Mouse (Mus musculus): ENCODE measurements around the gene Magix. TPM values are rescaled to one million over a fixed set of nuclear protein-coding genes. Genes with fewer than 3 reads are reported as not detected.

Gene Magix
- polyA plus RNA-seq, 1 experiment from 2014 or later: 0.45 TPM

- Histone ChIP-seq H3K36me3 (ENCODE audit: control insufficient read depth, insufficient read depth, low read length) (no peaks in the 10 kb centered on the region), H3K9me3 (ENCODE audit: control insufficient read depth, low read length) (no peaks in the 10 kb centered on the region), H3K4me2 (ENCODE audit: low read depth, low read length) (no peak overlapping the region), H3K27ac (ENCODE audit: low read length) (no peak overlapping the region), H3K4me1 (replicated peaks; ENCODE audit: control insufficient read depth, insufficient read depth, low read length) (no peaks in the 10 kb centered on the region), H3K9ac (ENCODE audit: low read length) (no peak overlapping the region), H3K27me3 (ENCODE audit: control insufficient read depth, insufficient read depth, low read depth, low read length) (no peaks in the 10 kb centered on the region), H3K4me3 (ENCODE audit: low read length) (no peak overlapping the region)
- 8% methylated on average over 5 of the region's 5 CpGs for WGBS
- ATAC-seq (ENCODE audit: low read depth): no peak
Observed at GRCm38 (mm10) chrX:7645349-7645748, 35.7 kb downstream of the Magix start.

- peaks cover 3% of the 10 kb centered on the region; the same call in 1 of the 2 replicates for H3K27me3 ChIP-seq (ENCODE audit: control insufficient read depth, insufficient read depth, low read depth, low read length)
- no peaks in the 10 kb centered on the region for H3K36me3 ChIP-seq (ENCODE audit: control insufficient read depth, insufficient read depth, low read length)
- no peak overlapping the region for H3K4me2 ChIP-seq (ENCODE audit: low read depth, low read length)
- no peak for ATAC-seq (ENCODE audit: low read depth)
- H3K27ac ChIP-seq (ENCODE audit: low read length): no peak overlapping the region
- H3K4me3 ChIP-seq (ENCODE audit: low read length): no peak overlapping the region
- H3K9ac ChIP-seq (ENCODE audit: low read length): no peak overlapping the region
- H3K4me1 ChIP-seq (replicated peaks; ENCODE audit: control insufficient read depth, insufficient read depth, low read length): no peaks in the 10 kb centered on the region
- WGBS: 25% methylated on average over 12 of the region's 12 CpGs
- H3K9me3 ChIP-seq (ENCODE audit: control insufficient read depth, low read length): no peaks in the 10 kb centered on the region
Observed at GRCm38 (mm10) chrX:7640785-7641184, 40.3 kb downstream of the Magix start.

- Histone ChIP-seq H3K27me3 (ENCODE audit: control insufficient read depth, insufficient read depth, low read depth, low read length) (peaks cover 3% of the 10 kb centered on the region; the same call in 1 of the 2 replicates), H3K4me1 (replicated peaks; ENCODE audit: control insufficient read depth, insufficient read depth, low read length) (no peaks in the 10 kb centered on the region), H3K9ac (ENCODE audit: low read length) (no peak overlapping the region), H3K36me3 (ENCODE audit: control insufficient read depth, insufficient read depth, low read length) (no peaks in the 10 kb centered on the region), H3K4me2 (ENCODE audit: low read depth, low read length) (no peak overlapping the region), H3K4me3 (ENCODE audit: low read length) (no peak overlapping the region), H3K27ac (ENCODE audit: low read length) (no peak overlapping the region), H3K9me3 (ENCODE audit: control insufficient read depth, low read length) (no peaks in the 10 kb centered on the region)
- no peak for ATAC-seq (ENCODE audit: low read depth)
- WGBS: 17% methylated on average over 13 of the region's 13 CpGs
Observed at GRCm38 (mm10) chrX:7639536-7640325, 41.3 kb downstream of the Magix start.

GRCm38 (mm10) chrX:7638401-7639091, 42.5 kb downstream of the Magix start, which contains the start of gene Syp:
Gene Syp (plus strand): TSS chrX:7638471.
- H3K9ac ChIP-seq (ENCODE audit: low read length): peak within 1 kb of the TSS; percentile 28
- peak within 1 kb of the TSS; percentile 53 for H3K4me2 ChIP-seq (ENCODE audit: low read depth, low read length)
- no peaks in the 10 kb centered on the region for H3K36me3 ChIP-seq (ENCODE audit: control insufficient read depth, insufficient read depth, low read length)
- 12% methylated on average over 42 of the region's 42 CpGs for WGBS
- H3K4me3 ChIP-seq (ENCODE audit: low read length): peak within 1 kb of the TSS; percentile 36
- H3K27me3 ChIP-seq (ENCODE audit: control insufficient read depth, insufficient read depth, low read depth, low read length): peaks cover 3% of the 10 kb centered on the region; the same call in 1 of the 2 replicates
- no peaks in the 10 kb centered on the region for H3K9me3 ChIP-seq (ENCODE audit: control insufficient read depth, low read length)
- H3K27ac ChIP-seq (ENCODE audit: low read length): no peak within 1 kb of the TSS
- H3K4me1 ChIP-seq (replicated peaks; ENCODE audit: control insufficient read depth, insufficient read depth, low read length): no peaks in the 10 kb centered on the region
- peak; percentile 88 for ATAC-seq (ENCODE audit: low read depth)

- 42% methylated on average over 3 of the region's 3 CpGs for WGBS
- Histone ChIP-seq H3K27me3 (ENCODE audit: control insufficient read depth, insufficient read depth, low read depth, low read length) (peaks cover 3% of the 10 kb centered on the region; the same call in 1 of the 2 replicates), H3K4me2 (ENCODE audit: low read depth, low read length) (no peak overlapping the region), H3K4me1 (replicated peaks; ENCODE audit: control insufficient read depth, insufficient read depth, low read length) (no peaks in the 10 kb centered on the region), H3K4me3 (ENCODE audit: low read length) (no peak overlapping the region), H3K36me3 (ENCODE audit: control insufficient read depth, insufficient read depth, low read length) (no peaks in the 10 kb centered on the region), H3K9ac (ENCODE audit: low read length) (no peak overlapping the region), H3K27ac (ENCODE audit: low read length) (no peak overlapping the region), H3K9me3 (ENCODE audit: control insufficient read depth, low read length) (no peaks in the 10 kb centered on the region)
- ATAC-seq (ENCODE audit: low read depth): no peak
Observed at GRCm38 (mm10) chrX:7635101-7635500, 46.0 kb downstream of the Magix start.

- no peak overlapping the region for H3K9ac ChIP-seq (ENCODE audit: low read length)
- no peaks in the 10 kb centered on the region for H3K27me3 ChIP-seq (ENCODE audit: control insufficient read depth, insufficient read depth, low read depth, low read length)
- H3K36me3 ChIP-seq (ENCODE audit: control insufficient read depth, insufficient read depth, low read length): no peaks in the 10 kb centered on the region
- H3K4me1 ChIP-seq (replicated peaks; ENCODE audit: control insufficient read depth, insufficient read depth, low read length): no peaks in the 10 kb centered on the region
- H3K27ac ChIP-seq (ENCODE audit: low read length): no peak overlapping the region
- H3K4me3 ChIP-seq (ENCODE audit: low read length): no peak overlapping the region
- H3K9me3 ChIP-seq (ENCODE audit: control insufficient read depth, low read length): no peaks in the 10 kb centered on the region
- H3K4me2 ChIP-seq (ENCODE audit: low read depth, low read length): no peak overlapping the region
- no peak for ATAC-seq (ENCODE audit: low read depth)
- WGBS: 82% methylated on average over 6 of the region's 6 CpGs
Observed at GRCm38 (mm10) chrX:7632560-7632959, 48.5 kb downstream of the Magix start.

Other genes starting within 250 kb of the Magix start
- gene Foxp3, start 107.6 kb downstream of the Magix start, polyA plus RNA-seq (2015; fragmentation: Nextera tagmentation; extraction: Ambion mirVana): 0.11 TPM in 1 of 2 replicates, not detected in the other
- 1.4 and 1.5 TPM in 2 replicates for gene Ppp1r3f, start 107.0 kb downstream of the Magix start, polyA plus RNA-seq (2015; fragmentation: Nextera tagmentation; extraction: Ambion mirVana)
- 29.9 and 30.2 TPM in 2 replicates for gene Ccdc22, start 75.7 kb downstream of the Magix start, polyA plus RNA-seq (2015; fragmentation: Nextera tagmentation; extraction: Ambion mirVana)
- 0.08 TPM in 1 of 2 replicates, not detected in the other for gene Cacna1f, start 74.2 kb downstream of the Magix start, polyA plus RNA-seq (2015; fragmentation: Nextera tagmentation; extraction: Ambion mirVana)
- gene Syp, start 42.8 kb downstream of the Magix start, polyA plus RNA-seq (2015; fragmentation: Nextera tagmentation; extraction: Ambion mirVana): 2.6 and 3.2 TPM in 2 replicates
- 11.5 and 11.8 TPM in 2 replicates for gene Prickle3, start 24.0 kb downstream of the Magix start, polyA plus RNA-seq (2015; fragmentation: Nextera tagmentation; extraction: Ambion mirVana)
- gene Plp2, start 9.9 kb downstream of the Magix start, polyA plus RNA-seq (2015; fragmentation: Nextera tagmentation; extraction: Ambion mirVana): 218 and 221 TPM in 2 replicates
- gene Gpkow, start 15.9 kb upstream of the Magix start, polyA plus RNA-seq (2015; fragmentation: Nextera tagmentation; extraction: Ambion mirVana): 51.6 and 51.8 TPM in 2 replicates
- 102 and 122 TPM in 2 replicates for gene Wdr45, start 33.1 kb upstream of the Magix start, polyA plus RNA-seq (2015; fragmentation: Nextera tagmentation; extraction: Ambion mirVana)
- gene Gm45208, start 41.0 kb upstream of the Magix start, polyA plus RNA-seq (2015; fragmentation: Nextera tagmentation; extraction: Ambion mirVana): 0.72 and 1.7 TPM in 2 replicates
- gene Praf2, start 47.2 kb upstream of the Magix start, polyA plus RNA-seq (2015; fragmentation: Nextera tagmentation; extraction: Ambion mirVana): 54.7 and 60.6 TPM in 2 replicates
- gene Ccdc120, start 69.7 kb upstream of the Magix start, polyA plus RNA-seq (2015; fragmentation: Nextera tagmentation; extraction: Ambion mirVana): 25.1 and 27.0 TPM in 2 replicates
- 27.1 and 28.0 TPM in 2 replicates for gene Tfe3, start 81.3 kb upstream of the Magix start, polyA plus RNA-seq (2015; fragmentation: Nextera tagmentation; extraction: Ambion mirVana)
- 41.9 and 44.0 TPM in 2 replicates for gene Gripap1, start 108.5 kb upstream of the Magix start, polyA plus RNA-seq (2015; fragmentation: Nextera tagmentation; extraction: Ambion mirVana)
- gene Kcnd1, start 141.0 kb upstream of the Magix start, polyA plus RNA-seq (2015; fragmentation: Nextera tagmentation; extraction: Ambion mirVana): 1.1 TPM in 2 replicates
- 33.8 and 36.7 TPM in 2 replicates for gene Otud5, start 160.1 kb upstream of the Magix start, polyA plus RNA-seq (2015; fragmentation: Nextera tagmentation; extraction: Ambion mirVana)
- 11.4 and 15.0 TPM in 2 replicates for gene Pim2, start 197.0 kb upstream of the Magix start, polyA plus RNA-seq (2015; fragmentation: Nextera tagmentation; extraction: Ambion mirVana)
- 40.9 and 42.7 TPM in 2 replicates for gene Slc35a2, start 202.8 kb upstream of the Magix start, polyA plus RNA-seq (2015; fragmentation: Nextera tagmentation; extraction: Ambion mirVana)
- 106 and 119 TPM in 2 replicates for gene Pqbp1, start 218.0 kb upstream of the Magix start, polyA plus RNA-seq (2015; fragmentation: Nextera tagmentation; extraction: Ambion mirVana)
- gene Timm17b, start 218.1 kb upstream of the Magix start, polyA plus RNA-seq (2015; fragmentation: Nextera tagmentation; extraction: Ambion mirVana): 156 and 157 TPM in 2 replicates
- gene Gm10491, start 226.6 kb upstream of the Magix start, polyA plus RNA-seq (2015; fragmentation: Nextera tagmentation; extraction: Ambion mirVana): not detected in 2 replicates
- gene Gm10490, start 228.3 kb upstream of the Magix start, polyA plus RNA-seq (2015; fragmentation: Nextera tagmentation; extraction: Ambion mirVana): not detected in 2 replicates
- gene Pcsk1n, start 238.6 kb upstream of the Magix start, polyA plus RNA-seq (2015; fragmentation: Nextera tagmentation; extraction: Ambion mirVana): 0.94 and 1.3 TPM in 2 replicates
- gene Eras, start 247.4 kb upstream of the Magix start, polyA plus RNA-seq (2015; fragmentation: Nextera tagmentation; extraction: Ambion mirVana): not detected in 2 replicates

All from lung, embryonic 16.5 days (tissue).